Mouse (Mus musculus) cerebellum, adult 11 months (tissue): Measurements from ENCODE around the gene Mob2.
A peak's percentile ranks its signal among the peaks of the same experiment; 100 is the strongest.

Experiments
- DNase-seq: peaks from one replicate; pipeline ENCODE4 v3.0.0; 2022

Mob2 gene

GRCm38 (mm10) chr7:142019699-142020098 is 41.2 kb downstream of the Mob2 start:
- DNase-seq = no peak

- DNase-seq = no peak
Measured at GRCm38 (mm10) chr7:142016562-142016961, 44.3 kb downstream of the Mob2 start.

- DNase-seq = no peak
Measured at GRCm38 (mm10) chr7:142001597-142002340, 59.1 kb downstream of the Mob2 start.

DNA sequence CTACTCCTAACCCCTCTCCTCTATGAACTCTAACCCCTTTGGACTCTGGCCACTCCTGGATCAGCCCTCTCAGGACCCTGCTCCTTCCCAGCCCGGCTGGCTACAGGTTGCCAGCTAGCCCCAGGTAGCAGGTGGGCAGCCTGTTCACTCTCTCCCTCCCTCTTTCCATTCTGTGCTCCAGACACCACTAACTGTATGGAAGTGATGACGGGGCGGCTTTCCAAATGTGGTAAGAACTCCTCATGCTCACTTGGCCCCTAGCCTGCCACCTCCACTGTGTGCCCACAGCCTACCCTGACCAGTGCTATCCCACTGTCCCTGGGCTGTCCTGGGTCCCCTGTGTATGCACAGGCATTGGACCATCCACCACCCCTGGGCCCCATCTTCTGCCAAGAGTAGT is 60.2 kb downstream of the Mob2 start:
- DNase-seq = peak; percentile 61

- DNase-seq = no peak
Measured at GRCm38 (mm10) chr7:141994121-141994520, 66.7 kb downstream of the Mob2 start.

GRCm38 (mm10) chr7:141991183-141991582 is 69.7 kb downstream of the Mob2 start:
- no peak for DNase-seq

- DNase-seq = peak; percentile 44
Measured at GRCm38 (mm10) chr7:141988314-141988806, 72.5 kb downstream of the Mob2 start.

GRCm38 (mm10) chr7:141981237-141981636 is 79.6 kb downstream of the Mob2 start:
- DNase-seq = no peak

- no peak for DNase-seq
Measured at GRCm38 (mm10) chr7:141979247-141979646, 81.6 kb downstream of the Mob2 start.

- DNase-seq = no peak
Measured at GRCm38 (mm10) chr7:141978003-141978402, 82.9 kb downstream of the Mob2 start.

GRCm38 (mm10) chr7:141972831-141973619 is 87.8 kb downstream of the Mob2 start:
- DNase-seq = no peak

DNA sequence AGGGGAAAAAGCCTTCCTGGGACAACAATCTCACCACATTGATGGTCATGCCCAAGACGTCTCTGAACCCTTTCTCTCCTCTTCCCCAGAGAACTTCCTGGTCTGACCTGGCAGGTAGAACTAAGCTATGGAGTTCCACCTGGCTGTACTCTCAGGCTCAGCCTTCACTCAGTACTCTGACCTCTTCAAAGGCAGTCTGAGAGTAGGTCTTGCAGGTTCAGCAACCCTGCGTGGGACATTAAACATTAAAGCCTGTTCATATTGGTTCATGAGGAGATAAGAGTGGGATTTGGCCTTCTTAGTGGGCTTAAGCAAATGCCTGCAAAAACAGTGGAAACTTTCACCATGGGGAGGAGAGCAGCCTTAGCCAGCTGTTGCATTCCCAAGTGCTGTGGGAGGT is 94.6 kb downstream of the Mob2 start:
- no peak for DNase-seq

- no peak for DNase-seq
Measured at GRCm38 (mm10) chr7:141962521-141962920, 98.3 kb downstream of the Mob2 start.

DNA sequence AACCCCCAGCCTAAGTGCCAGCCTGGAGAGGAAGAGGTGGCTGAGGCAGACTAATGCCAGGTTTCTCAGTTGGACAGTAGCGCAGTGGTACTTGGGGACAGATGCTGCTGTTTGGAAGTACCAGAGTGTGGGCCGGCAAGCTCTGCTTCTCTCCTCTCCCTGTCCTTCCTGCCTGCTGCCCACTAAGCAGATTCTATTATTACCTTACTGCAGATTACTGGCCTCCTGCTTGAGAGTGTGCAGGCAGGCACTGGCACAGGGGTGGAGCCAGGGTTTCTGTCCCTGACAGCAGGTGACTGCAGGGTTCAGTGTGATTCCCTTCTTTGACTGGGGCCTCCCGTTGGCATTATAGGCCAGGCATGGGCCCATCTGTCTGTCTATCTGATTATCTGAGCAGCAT is 99.4 kb downstream of the Mob2 start:
- DNase-seq = peak; percentile 56

GRCm38 (mm10) chr7:141960926-141961325 is 99.9 kb downstream of the Mob2 start:
- DNase-seq = peak; percentile 57

DNA sequence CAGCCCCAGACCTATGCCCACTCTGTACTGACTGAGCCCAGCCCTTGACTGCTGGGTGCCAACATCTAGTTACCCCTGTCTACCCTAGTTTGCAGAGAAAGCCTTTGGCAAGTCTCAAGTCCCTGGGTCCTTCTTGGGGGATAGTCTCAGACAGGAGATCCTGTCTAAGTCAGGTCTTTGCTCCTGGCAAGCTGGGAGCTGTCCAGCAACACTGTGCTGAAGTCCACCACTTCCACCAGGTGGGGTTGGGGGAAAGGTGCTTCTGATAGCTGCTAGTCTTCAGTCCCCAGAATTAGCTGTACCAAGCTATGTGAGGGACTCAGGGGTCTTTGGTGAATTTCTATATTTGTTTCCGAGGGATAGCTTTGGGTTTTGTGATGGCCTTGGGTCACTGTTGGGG is 101.7 kb downstream of the Mob2 start:
- DNase-seq = no peak
